Mouse (Mus musculus) MEL (cell line): ENCODE results near the gene 4930503E14Rik. TPM values are rescaled to one million over a fixed set of nuclear protein-coding genes. Genes with fewer than 3 reads are reported as not detected.

ENCODE experiments used
- polyA plus RNA-seq, 2 experiments: library from polyadenylated mRNA; stranded (reverse) in 1 of 2; unstranded in 1 of 2; fragments of >175 nt in 1 of 2; fragments of >200 nt in 1 of 2; gene quantifications; 2 replicates each; pipeline versions ENCODE4 v1.2.1 to v1.2.4; 2012; ENCODE audit warnings: low replicate concordance in 2 of 2, low read depth in 1 of 2; ENCODE audit not compliant: insufficient read length in 2 of 2, insufficient read depth in 1 of 2, missing spikeins in 1 of 2
- total RNA-seq: library from RNA; depleted of rRNA; stranded (reverse); fragments of 300-350 nt; gene quantifications from 2 replicates; pipeline ENCODE4 v1.2.3, GENCODE M21; 2012; rRNA removed

The 4930503E14Rik gene
- total and polyA plus RNA-seq, 3 experiments: 0.14 to 0.77 TPM; not detected in 1

Other genes with a start within 250 kb of the 4930503E14Rik start
- not detected in 2 replicates for gene Ang6, start 211.0 kb downstream of the 4930503E14Rik start, total RNA-seq
- not detected for gene Ang6, start 211.0 kb downstream of the 4930503E14Rik start, polyA plus RNA-seq
- gene Ear2, start 110.6 kb downstream of the 4930503E14Rik start, total RNA-seq: not detected in 2 replicates
- under 1 TPM in 1 of 2 experiments, not detected in 1; 0.19 TPM for gene Ear2, start 110.6 kb downstream of the 4930503E14Rik start, polyA plus RNA-seq
- gene Gm3327, start 89.4 kb downstream of the 4930503E14Rik start, total RNA-seq: not detected in 2 replicates
- not detected for gene Gm3327, start 89.4 kb downstream of the 4930503E14Rik start, polyA plus RNA-seq
- not detected in 2 replicates for gene Gm8212, start 15.6 kb downstream of the 4930503E14Rik start, total RNA-seq
- not detected for gene Gm8212, start 15.6 kb downstream of the 4930503E14Rik start, polyA plus RNA-seq
- gene Gm8220, start 72.3 kb upstream of the 4930503E14Rik start, total RNA-seq: not detected in 2 replicates
- gene Gm8220, start 72.3 kb upstream of the 4930503E14Rik start, polyA plus RNA-seq: not detected
- not detected in 2 replicates for gene Gm5930, start 125.3 kb upstream of the 4930503E14Rik start, total RNA-seq
- gene Gm5930, start 125.3 kb upstream of the 4930503E14Rik start, polyA plus RNA-seq: not detected
- gene Gm8229, start 152.1 kb upstream of the 4930503E14Rik start, total RNA-seq: not detected in 2 replicates
- gene Gm8229, start 152.1 kb upstream of the 4930503E14Rik start, polyA plus RNA-seq: not detected
- gene Gm3371, start 197.4 kb upstream of the 4930503E14Rik start, total RNA-seq: not detected in 2 replicates
- not detected for gene Gm3371, start 197.4 kb upstream of the 4930503E14Rik start, polyA plus RNA-seq
- gene Gm8232, start 220.4 kb upstream of the 4930503E14Rik start, total RNA-seq: not detected in 2 replicates
- gene Gm8232, start 220.4 kb upstream of the 4930503E14Rik start, polyA plus RNA-seq: not detected